Mouse (Mus musculus) heart, postnatal 0 days (tissue): ENCODE results near the gene Xrcc6.

Experiments used
- CTCF ChIP-seq: IDR thresholded peaks from 2 replicates; pipeline ENCODE4 v1.5.1; 2016; ENCODE audit warnings: antibody characterized with exemption, control low read depth, low read depth
- EP300 ChIP-seq: IDR thresholded peaks from 2 replicates; pipeline ENCODE4 v1.6.1; 2016; ENCODE audit warnings: antibody characterized with exemption, low read depth

DNA sequence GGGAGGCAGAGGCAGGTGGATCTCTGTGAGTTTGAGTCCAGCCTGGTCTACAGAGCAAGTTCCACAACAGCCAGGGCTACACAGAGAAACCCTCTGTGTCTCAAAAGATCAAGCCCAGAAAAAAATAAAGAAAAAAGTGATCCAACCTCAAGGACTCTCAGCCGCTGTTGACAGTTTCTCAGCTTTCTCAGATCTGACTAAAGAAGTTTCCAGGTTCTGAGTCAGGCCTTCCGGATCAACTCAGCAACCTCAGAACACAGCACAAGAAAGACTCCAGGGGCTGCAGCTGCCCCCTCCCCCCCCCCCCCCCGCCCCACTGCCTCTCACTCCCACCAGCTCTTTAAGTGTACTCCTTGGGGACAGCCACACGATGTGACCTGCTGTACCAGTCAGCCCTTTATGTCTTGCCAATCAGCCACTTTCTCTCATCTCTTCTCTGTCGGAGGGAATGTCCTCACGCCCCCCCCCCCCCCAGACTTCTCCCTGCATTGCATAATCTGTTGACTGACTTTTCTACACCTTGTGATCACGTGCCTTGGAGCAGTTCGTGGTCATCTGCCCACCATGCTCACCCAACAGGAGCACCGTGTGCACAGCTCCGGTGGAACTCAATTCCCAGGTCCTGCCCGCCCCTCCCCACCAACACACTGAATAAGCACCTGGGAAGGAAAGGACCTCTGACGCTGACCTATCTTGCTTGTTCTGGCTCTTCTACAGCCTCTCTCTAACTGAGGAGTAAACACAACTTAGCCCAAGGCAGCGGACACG is 21.4 kb upstream of the Xrcc6 start:
- no peak for TF ChIP-seq CTCF
- no peak for TF ChIP-seq EP300
